Mouse (Mus musculus): Measurements from ENCODE around the gene Aldh3a2. TPM values are rescaled to one million over a fixed set of nuclear protein-coding genes. Genes with fewer than 3 reads are reported as not detected.

Gene Aldh3a2
- polyA plus RNA-seq, 1 experiment from 2014 or later = 63.7 TPM

GRCm38 (mm10) chr11:61277937-61278336 is 10.7 kb upstream of the Aldh3a2 start:
- Histone ChIP-seq H3K9ac (ENCODE audit: low read depth, low read length) (no peak overlapping the region), H3K4me1 (ENCODE audit: control insufficient read depth, insufficient read depth, low read length) (peaks cover 2% of the 10 kb centered on the region; the same call in 1 of the 2 replicates), H3K27ac (ENCODE audit: low read length) (no peak overlapping the region), H3K4me2 (ENCODE audit: low read depth, low read length) (no peak overlapping the region), H3K4me3 (ENCODE audit: low read length) (no peak overlapping the region), H3K9me3 (ENCODE audit: control insufficient read depth, low read length) (no peaks in the 10 kb centered on the region), H3K27me3 (replicated peaks; ENCODE audit: control insufficient read depth, insufficient read depth, low read length) (no peaks in the 10 kb centered on the region), H3K36me3 (ENCODE audit: control insufficient read depth, insufficient read depth, low read length) (no peaks in the 10 kb centered on the region)
- no peak for ATAC-seq
- WGBS = 48% methylated on average over 2 of the region's 2 CpGs

- H3K4me1 ChIP-seq (ENCODE audit: control insufficient read depth, insufficient read depth, low read length) = peaks cover 2% of the 10 kb centered on the region; the same call in 1 of the 2 replicates
- H3K36me3 ChIP-seq (ENCODE audit: control insufficient read depth, insufficient read depth, low read length) = no peaks in the 10 kb centered on the region
- no peak for ATAC-seq
- H3K9ac ChIP-seq (ENCODE audit: low read depth, low read length) = no peak overlapping the region
- 66% methylated on average over 3 of the region's 3 CpGs for WGBS
- H3K27ac ChIP-seq (ENCODE audit: low read length) = no peak overlapping the region
- H3K4me2 ChIP-seq (ENCODE audit: low read depth, low read length) = no peak overlapping the region
- H3K4me3 ChIP-seq (ENCODE audit: low read length) = no peak overlapping the region
- H3K27me3 ChIP-seq (replicated peaks; ENCODE audit: control insufficient read depth, insufficient read depth, low read length) = no peaks in the 10 kb centered on the region
- H3K9me3 ChIP-seq (ENCODE audit: control insufficient read depth, low read length) = no peaks in the 10 kb centered on the region
These were observed 9.2 kb upstream of the Aldh3a2 start for GRCm38 (mm10) chr11:61276482-61276881.

- Histone ChIP-seq H3K36me3 (ENCODE audit: control insufficient read depth, insufficient read depth, low read length) (no peaks in the 10 kb centered on the region), H3K27me3 (replicated peaks; ENCODE audit: control insufficient read depth, insufficient read depth, low read length) (no peaks in the 10 kb centered on the region), H3K9me3 (ENCODE audit: control insufficient read depth, low read length) (no peaks in the 10 kb centered on the region), H3K4me2 (ENCODE audit: low read depth, low read length) (no peak overlapping the region), H3K4me3 (ENCODE audit: low read length) (no peak overlapping the region), H3K9ac (ENCODE audit: low read depth, low read length) (no peak overlapping the region), H3K27ac (ENCODE audit: low read length) (no peak overlapping the region), H3K4me1 (ENCODE audit: control insufficient read depth, insufficient read depth, low read length) (peaks cover 2% of the 10 kb centered on the region; the same call in 1 of the 2 replicates)
- WGBS = 45% methylated on average over 8 of the region's 8 CpGs
- no peak for ATAC-seq
These were observed 7.8 kb upstream of the Aldh3a2 start for GRCm38 (mm10) chr11:61275106-61275505.

GRCm38 (mm10) chr11:61274421-61274820 is 7.2 kb upstream of the Aldh3a2 start:
- H3K27me3 ChIP-seq (replicated peaks; ENCODE audit: control insufficient read depth, insufficient read depth, low read length) = no peaks in the 10 kb centered on the region
- WGBS = 41% methylated on average over 1 of the region's 1 CpGs
- H3K36me3 ChIP-seq (ENCODE audit: control insufficient read depth, insufficient read depth, low read length) = no peaks in the 10 kb centered on the region
- H3K9ac ChIP-seq (ENCODE audit: low read depth, low read length) = no peak overlapping the region
- H3K9me3 ChIP-seq (ENCODE audit: control insufficient read depth, low read length) = no peaks in the 10 kb centered on the region
- ATAC-seq = no peak
- H3K27ac ChIP-seq (ENCODE audit: low read length) = no peak overlapping the region
- H3K4me2 ChIP-seq (ENCODE audit: low read depth, low read length) = no peak overlapping the region
- peaks cover 7% of the 10 kb centered on the region; the same call in 1 of the 2 replicates for H3K4me1 ChIP-seq (ENCODE audit: control insufficient read depth, insufficient read depth, low read length)
- H3K4me3 ChIP-seq (ENCODE audit: low read length) = no peak overlapping the region

- H3K27me3 ChIP-seq (replicated peaks; ENCODE audit: control insufficient read depth, insufficient read depth, low read length) = no peaks in the 10 kb centered on the region
- no peak overlapping the region for H3K4me3 ChIP-seq (ENCODE audit: low read length)
- no peak overlapping the region for H3K4me2 ChIP-seq (ENCODE audit: low read depth, low read length)
- H3K36me3 ChIP-seq (ENCODE audit: control insufficient read depth, insufficient read depth, low read length) = no peaks in the 10 kb centered on the region
- ATAC-seq = no peak
- peaks cover 7% of the 10 kb centered on the region; the same call in 1 of the 2 replicates for H3K4me1 ChIP-seq (ENCODE audit: control insufficient read depth, insufficient read depth, low read length)
- no peak overlapping the region for H3K27ac ChIP-seq (ENCODE audit: low read length)
- 84% methylated on average over 2 of the region's 2 CpGs for WGBS
- H3K9me3 ChIP-seq (ENCODE audit: control insufficient read depth, low read length) = no peaks in the 10 kb centered on the region
- no peak overlapping the region for H3K9ac ChIP-seq (ENCODE audit: low read depth, low read length)
These were observed 6.7 kb upstream of the Aldh3a2 start for GRCm38 (mm10) chr11:61273928-61274327.

- Histone ChIP-seq H3K9ac (ENCODE audit: low read depth, low read length) (no peak overlapping the region), H3K27me3 (replicated peaks; ENCODE audit: control insufficient read depth, insufficient read depth, low read length) (no peaks in the 10 kb centered on the region), H3K36me3 (ENCODE audit: control insufficient read depth, insufficient read depth, low read length) (no peaks in the 10 kb centered on the region), H3K4me3 (ENCODE audit: low read length) (no peak overlapping the region), H3K4me1 (ENCODE audit: control insufficient read depth, insufficient read depth, low read length) (peaks cover 5% of the 10 kb centered on the region; the same call in 1 of the 2 replicates), H3K27ac (ENCODE audit: low read length) (no peak overlapping the region), H3K4me2 (ENCODE audit: low read depth, low read length) (no peak overlapping the region), H3K9me3 (ENCODE audit: control insufficient read depth, low read length) (no peaks in the 10 kb centered on the region)
- no peak for ATAC-seq
These were observed 4.3 kb upstream of the Aldh3a2 start for GRCm38 (mm10) chr11:61271612-61272011.

- no peak for ATAC-seq
These were observed 3.1 kb upstream of the Aldh3a2 start for GRCm38 (mm10) chr11:61270406-61270805.

GRCm38 (mm10) chr11:61268626-61269349 is 1.5 kb upstream of the Aldh3a2 start:
- peaks cover 5% of the 10 kb centered on the region; the same call in 1 of the 2 replicates for H3K4me1 ChIP-seq (ENCODE audit: control insufficient read depth, insufficient read depth, low read length)
- no peak; the same call in 1 of the 2 replicates for ATAC-seq
- WGBS = 67% methylated on average over 6 of the region's 6 CpGs
- no peak overlapping the region for H3K4me2 ChIP-seq (ENCODE audit: low read depth, low read length)
- H3K9ac ChIP-seq (ENCODE audit: low read depth, low read length) = no peak overlapping the region
- no peak overlapping the region for H3K4me3 ChIP-seq (ENCODE audit: low read length)
- H3K36me3 ChIP-seq (ENCODE audit: control insufficient read depth, insufficient read depth, low read length) = no peaks in the 10 kb centered on the region; the same call in 1 of the 2 replicates
- H3K27ac ChIP-seq (ENCODE audit: low read length) = no peak overlapping the region
- H3K9me3 ChIP-seq (ENCODE audit: control insufficient read depth, low read length) = no peaks in the 10 kb centered on the region
- H3K27me3 ChIP-seq (replicated peaks; ENCODE audit: control insufficient read depth, insufficient read depth, low read length) = no peaks in the 10 kb centered on the region

More at GRCm38 (mm10) chr11:61270406-61270805, 3.1 kb upstream of the Aldh3a2 start:
- H3K9ac ChIP-seq (ENCODE audit: low read depth, low read length) = no peak overlapping the region
- H3K27me3 ChIP-seq (replicated peaks; ENCODE audit: control insufficient read depth, insufficient read depth, low read length) = no peaks in the 10 kb centered on the region
- no peak overlapping the region for H3K4me3 ChIP-seq (ENCODE audit: low read length)
- WGBS = 90% methylated on average over 5 of the region's 5 CpGs
- no peak overlapping the region for H3K4me2 ChIP-seq (ENCODE audit: low read depth, low read length)
- H3K27ac ChIP-seq (ENCODE audit: low read length) = no peak overlapping the region
- no peaks in the 10 kb centered on the region for H3K9me3 ChIP-seq (ENCODE audit: control insufficient read depth, low read length)
- peaks cover 5% of the 10 kb centered on the region; the same call in 1 of the 2 replicates for H3K4me1 ChIP-seq (ENCODE audit: control insufficient read depth, insufficient read depth, low read length)
- H3K36me3 ChIP-seq (ENCODE audit: control insufficient read depth, insufficient read depth, low read length) = no peaks in the 10 kb centered on the region

- H3K27me3 ChIP-seq (replicated peaks; ENCODE audit: control insufficient read depth, insufficient read depth, low read length) = no peaks in the 10 kb centered on the region
- no peaks in the 10 kb centered on the region for H3K9me3 ChIP-seq (ENCODE audit: control insufficient read depth, low read length)
- ATAC-seq = no peak
- no peak overlapping the region for H3K9ac ChIP-seq (ENCODE audit: low read depth, low read length)
- H3K36me3 ChIP-seq (ENCODE audit: control insufficient read depth, insufficient read depth, low read length) = peaks cover 10% of the 10 kb centered on the region; the same call in 1 of the 2 replicates
- no peak overlapping the region for H3K4me2 ChIP-seq (ENCODE audit: low read depth, low read length)
- H3K27ac ChIP-seq (ENCODE audit: low read length) = no peak overlapping the region
- no peak overlapping the region for H3K4me3 ChIP-seq (ENCODE audit: low read length)
- H3K4me1 ChIP-seq (ENCODE audit: control insufficient read depth, insufficient read depth, low read length) = no peaks in the 10 kb centered on the region; the same call in 1 of the 2 replicates
- 89% methylated on average over 1 of the region's 1 CpGs for WGBS
These were observed 3.4 kb downstream of the Aldh3a2 start for GRCm38 (mm10) chr11:61263841-61264240.

Measured in intestine, embryonic 16.5 days (tissue).